Mouse (Mus musculus): Measurements from ENCODE around the gene Gm3448. TPM values are rescaled to one million over a fixed set of nuclear protein-coding genes. Genes with fewer than 3 reads are reported as not detected.

Gm3448 gene
- total RNA-seq (2023), result 1 to 10 TPM; 8.2 to 9.2 TPM

DNA sequence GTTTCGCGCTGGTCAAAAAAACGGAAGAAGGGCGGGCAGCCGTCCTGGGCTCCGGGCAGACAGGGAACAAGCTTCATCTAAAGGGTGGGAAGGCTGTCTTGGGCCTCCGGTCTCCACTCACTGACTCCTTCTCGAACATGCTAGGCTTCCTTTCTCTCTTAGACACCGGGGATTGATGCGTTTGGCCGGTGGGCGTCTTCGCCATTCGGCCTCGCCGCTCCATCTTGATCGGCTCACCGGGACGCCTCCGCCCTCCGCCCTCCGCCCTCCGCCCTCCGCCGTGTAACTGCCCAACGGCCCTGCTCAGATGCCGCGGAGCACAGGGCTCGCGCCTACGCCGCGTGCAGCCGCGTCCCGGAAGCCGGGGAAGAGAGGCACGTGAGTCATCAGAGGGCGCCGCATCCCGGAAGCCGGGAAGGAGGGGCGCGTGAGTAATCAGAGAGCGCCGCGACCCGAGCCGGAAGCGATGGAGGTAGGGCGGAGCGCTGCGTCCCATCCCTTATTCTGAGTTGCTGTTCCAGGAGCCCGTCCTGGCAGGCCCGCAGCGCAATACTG is at the start of gene Gm3448, which contains the start of the genes Ermard and Tcte3:
Gm3448 (minus strand) TSS at position 363 of the 555 bp plus-strand sequence.
Ermard (plus strand) TSS at position 34 of the 555 bp plus-strand sequence.
Tcte3 (minus strand) TSS at position 314 of the 555 bp plus-strand sequence.

DNA sequence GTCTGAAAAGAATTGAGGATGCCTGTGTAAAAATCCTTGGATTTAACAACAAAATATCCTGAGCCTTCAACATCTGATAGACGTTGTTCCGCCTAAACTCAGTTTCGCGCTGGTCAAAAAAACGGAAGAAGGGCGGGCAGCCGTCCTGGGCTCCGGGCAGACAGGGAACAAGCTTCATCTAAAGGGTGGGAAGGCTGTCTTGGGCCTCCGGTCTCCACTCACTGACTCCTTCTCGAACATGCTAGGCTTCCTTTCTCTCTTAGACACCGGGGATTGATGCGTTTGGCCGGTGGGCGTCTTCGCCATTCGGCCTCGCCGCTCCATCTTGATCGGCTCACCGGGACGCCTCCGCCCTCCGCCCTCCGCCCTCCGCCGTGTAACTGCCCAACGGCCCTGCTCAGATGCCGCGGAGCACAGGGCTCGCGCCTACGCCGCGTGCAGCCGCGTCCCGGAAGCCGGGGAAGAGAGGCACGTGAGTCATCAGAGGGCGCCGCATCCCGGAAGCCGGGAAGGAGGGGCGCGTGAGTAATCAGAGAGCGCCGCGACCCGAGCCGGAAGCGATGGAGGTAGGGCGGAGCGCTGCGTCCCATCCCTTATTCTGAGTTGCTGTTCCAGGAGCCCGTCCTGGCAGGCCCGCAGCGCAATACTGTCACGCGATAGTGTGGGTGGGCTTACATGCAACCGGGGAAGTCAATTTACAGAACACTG is 31.5 kb downstream of the Gm3448 start, which contains the start of gene Gm3435:
Gm3435 (plus strand) TSS at position 471 of the 708 bp plus-strand sequence.

DNA sequence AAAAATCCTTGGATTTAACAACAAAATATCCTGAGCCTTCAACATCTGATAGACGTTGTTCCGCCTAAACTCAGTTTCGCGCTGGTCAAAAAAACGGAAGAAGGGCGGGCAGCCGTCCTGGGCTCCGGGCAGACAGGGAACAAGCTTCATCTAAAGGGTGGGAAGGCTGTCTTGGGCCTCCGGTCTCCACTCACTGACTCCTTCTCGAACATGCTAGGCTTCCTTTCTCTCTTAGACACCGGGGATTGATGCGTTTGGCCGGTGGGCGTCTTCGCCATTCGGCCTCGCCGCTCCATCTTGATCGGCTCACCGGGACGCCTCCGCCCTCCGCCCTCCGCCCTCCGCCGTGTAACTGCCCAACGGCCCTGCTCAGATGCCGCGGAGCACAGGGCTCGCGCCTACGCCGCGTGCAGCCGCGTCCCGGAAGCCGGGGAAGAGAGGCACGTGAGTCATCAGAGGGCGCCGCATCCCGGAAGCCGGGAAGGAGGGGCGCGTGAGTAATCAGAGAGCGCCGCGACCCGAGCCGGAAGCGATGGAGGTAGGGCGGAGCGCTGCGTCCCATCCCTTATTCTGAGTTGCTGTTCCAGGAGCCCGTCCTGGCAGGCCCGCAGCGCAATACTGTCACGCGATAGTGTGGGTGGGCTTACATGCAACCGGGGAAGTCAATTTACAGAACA is 62.8 kb downstream of the Gm3448 start, which contains the start of the genes 9030025P20Rik and Gm3417:
9030025P20Rik (plus strand) TSS at position 107 of the 677 bp plus-strand sequence.
Gm3417 (minus strand) TSS at position 429 of the 677 bp plus-strand sequence.

DNA sequence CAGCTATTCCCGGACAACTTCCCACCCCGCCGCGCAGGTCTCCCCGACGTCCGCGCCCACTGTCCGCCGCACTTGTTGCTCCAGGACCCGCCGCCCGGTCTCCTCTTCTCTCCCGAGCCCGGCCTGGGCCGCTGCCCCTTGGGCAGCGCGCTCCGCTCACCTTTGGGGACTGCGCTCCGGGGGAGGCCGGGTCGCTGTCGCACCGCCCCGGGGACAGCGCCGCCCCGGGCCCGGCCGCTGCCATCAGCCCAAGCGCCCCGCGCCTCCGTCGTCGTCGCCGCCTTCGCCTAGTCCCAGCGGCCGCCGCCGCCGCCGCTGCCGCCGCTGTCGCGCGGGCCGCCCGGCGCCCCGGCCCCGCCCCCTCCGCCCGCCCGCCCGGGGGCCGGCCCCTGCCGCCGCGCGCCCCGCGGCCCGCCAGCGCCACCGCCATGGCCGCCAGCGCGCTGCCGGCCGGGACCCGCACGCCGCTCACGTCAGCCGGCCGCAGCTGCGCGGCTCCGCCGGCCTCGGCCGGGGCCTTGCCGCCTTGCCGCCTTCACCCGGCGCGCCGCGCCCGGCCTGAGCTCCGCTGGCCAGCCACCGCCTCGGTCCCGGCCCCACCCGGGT is 80.3 kb downstream of the Gm3448 start, which contains the start of gene Phf10:
Phf10 (minus strand) TSS at position 323 of the 606 bp plus-strand sequence.

Other genes with a start within 250 kb of the Gm3448 start
- gene Wdr27, start 98.4 kb downstream of the Gm3448 start, total RNA-seq (2023), result not detected
- gene 1600012H06Rik, start 98.4 kb downstream of the Gm3448 start, total RNA-seq (2023), result 10 to 100 TPM; 16.6 to 23.0 TPM
- 10 to 100 TPM; 38.6 to 50.0 TPM for gene Phf10, start 80.3 kb downstream of the Gm3448 start, total RNA-seq (2023)
- 10 to 100 TPM; 23.6 to 26.1 TPM for gene 9030025P20Rik, start 63.1 kb downstream of the Gm3448 start, total RNA-seq (2023)
- gene Gm3417, start 62.7 kb downstream of the Gm3448 start, total RNA-seq (2023), result not detected
- gene Gm3435, start 31.4 kb downstream of the Gm3448 start, total RNA-seq (2023), result 1 to 10 TPM; 7.3 to 7.7 TPM
- 100 to 1,000 TPM; 118 to 130 TPM for gene Ermard, start 329 bp downstream of the Gm3448 start, total RNA-seq (2023)
- gene Tcte3, start within 50 bp of the Gm3448 start, total RNA-seq (2023), result not detected

Measured in T-cell, adult 66 days (primary cell).